Mouse (Mus musculus): Measurements from ENCODE around the gene Snx25.

Snx25 gene

DNA sequence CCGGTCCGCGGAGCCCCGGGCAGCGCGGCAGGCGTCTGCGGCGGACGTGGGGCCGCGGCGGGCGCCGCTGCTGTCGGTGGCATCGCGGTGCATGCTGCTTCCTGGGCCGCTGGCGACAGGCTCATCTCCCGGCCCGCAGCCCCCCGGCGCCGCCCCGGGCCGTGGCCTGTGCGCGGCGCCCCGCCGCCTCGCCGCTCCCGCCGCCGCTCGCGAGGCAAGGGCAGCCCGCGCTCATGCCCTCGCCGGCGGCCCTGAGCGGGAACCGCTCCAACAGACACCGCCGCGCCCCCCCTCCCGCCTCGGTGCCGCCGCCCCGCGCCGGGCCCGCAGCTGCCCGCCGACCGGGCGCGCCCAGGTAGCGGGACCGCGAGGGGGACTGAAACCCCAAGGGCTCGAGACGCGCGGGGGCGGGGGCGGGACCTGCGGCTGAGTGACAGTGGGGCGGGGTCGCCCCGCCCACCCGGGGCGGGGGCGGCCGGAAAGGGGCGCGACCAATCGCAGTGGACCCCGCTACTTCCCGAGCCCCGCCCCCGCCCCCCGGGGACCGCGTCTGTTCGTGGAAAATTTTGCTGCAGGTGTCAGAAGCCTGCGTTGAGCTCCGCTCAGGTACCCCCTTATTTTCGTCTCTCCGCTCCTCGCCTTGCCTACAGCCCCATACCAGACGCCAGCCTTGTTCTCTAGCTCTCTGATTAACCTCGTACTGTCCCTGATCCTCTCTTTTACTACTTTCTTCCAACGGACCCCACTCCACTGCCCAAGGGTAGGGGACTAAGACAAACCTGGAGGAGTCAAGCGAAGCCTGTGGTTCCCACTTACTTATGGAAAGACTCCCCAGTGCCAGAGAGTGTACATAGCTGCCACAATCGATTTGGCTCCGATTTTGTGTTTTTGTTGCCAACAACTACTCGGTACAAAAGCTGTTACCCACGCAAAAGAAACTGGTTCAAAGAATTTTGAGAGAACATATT, at the start of gene Snx25:
Gene Snx25 (minus strand): TSS at position 96 of the 968 bp plus-strand sequence.
- DNase-seq (ENCODE audit: low spot score), result peak; percentile 73

DNA sequence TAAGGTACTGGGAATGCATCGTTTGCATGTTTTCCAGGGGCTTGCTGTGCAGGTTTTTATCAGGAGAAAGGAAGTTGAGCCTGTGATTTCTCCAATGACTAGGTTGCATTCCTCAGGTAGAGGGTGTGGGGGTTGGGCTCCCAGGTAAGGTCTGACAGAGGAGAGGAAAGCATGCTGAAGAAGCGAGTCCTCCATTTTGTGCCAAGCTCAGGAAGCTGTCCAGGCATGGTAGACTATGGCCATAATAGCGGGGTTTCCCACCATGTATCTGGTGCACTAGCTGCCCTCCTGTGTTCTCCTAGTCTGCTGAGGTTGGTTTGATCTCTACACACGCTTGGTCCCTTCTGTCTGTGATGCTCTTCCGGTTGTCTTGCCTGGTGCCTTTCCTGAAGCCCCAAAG, 45.7 kb upstream of the Snx25 start:
- DNase-seq (ENCODE audit: low spot score), result no peak

DNA sequence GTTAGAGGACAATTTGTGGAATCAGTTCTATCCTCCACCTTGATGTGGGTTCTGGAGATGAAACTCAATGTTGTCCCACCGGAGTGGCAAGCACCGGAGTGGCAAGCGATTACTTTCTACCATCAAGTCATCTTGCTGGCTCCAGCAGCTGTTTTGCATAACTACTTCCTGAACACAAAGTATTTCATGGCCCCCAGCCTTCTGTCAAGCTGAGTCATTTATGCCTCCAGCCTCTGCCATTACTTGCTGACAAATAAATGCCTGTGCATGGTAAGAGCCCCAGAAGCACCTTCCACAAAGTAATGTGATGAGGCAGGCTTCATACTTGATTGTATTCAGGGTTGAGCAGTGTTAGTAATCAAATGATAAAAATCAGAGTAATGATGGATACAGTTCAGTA, 44.9 kb upstream of the Snx25 start:
- no peak for DNase-seq (ENCODE audit: low spot score)

DNA sequence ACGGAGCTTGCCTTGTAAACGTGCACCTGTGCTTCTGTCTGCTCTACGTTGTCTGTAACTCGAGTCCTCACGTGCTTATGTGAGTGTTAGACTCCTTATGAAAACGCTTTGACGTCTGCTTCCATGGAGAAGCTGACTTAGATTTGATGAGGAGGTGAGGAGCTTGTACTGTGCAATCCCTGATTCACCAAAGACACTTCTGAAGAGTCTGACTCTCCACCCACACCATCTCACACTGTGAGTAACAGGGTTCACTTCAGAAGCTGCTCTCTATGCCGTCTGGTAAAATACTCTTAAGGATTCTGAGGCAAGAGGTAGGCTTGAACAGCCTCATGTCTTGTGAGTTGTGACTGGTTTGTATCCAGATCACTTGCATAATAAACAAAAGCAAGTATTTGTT, 41.1 kb upstream of the Snx25 start:
- DNase-seq (ENCODE audit: low spot score), result no peak

DNA sequence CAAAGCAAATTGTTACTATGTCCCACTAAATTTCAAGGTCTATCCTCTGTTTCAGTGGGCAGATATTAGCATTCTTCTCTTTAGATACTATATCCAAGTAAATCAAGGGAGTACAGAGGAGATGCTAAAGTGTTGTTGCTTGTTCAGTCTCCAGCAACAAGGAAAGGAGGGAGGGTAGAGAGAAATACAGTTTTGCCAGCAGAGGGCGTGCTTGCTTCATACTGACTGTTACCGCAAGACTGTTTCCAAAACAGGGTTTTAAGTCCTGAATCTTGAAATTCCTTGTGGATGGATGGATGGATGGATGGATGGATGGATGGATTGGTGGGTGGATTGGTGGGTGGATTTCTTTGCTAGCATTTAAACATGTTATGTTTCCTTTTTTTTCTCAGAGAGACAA, 33.4 kb upstream of the Snx25 start:
- DNase-seq (ENCODE audit: low spot score), result peak; percentile 72

DNA sequence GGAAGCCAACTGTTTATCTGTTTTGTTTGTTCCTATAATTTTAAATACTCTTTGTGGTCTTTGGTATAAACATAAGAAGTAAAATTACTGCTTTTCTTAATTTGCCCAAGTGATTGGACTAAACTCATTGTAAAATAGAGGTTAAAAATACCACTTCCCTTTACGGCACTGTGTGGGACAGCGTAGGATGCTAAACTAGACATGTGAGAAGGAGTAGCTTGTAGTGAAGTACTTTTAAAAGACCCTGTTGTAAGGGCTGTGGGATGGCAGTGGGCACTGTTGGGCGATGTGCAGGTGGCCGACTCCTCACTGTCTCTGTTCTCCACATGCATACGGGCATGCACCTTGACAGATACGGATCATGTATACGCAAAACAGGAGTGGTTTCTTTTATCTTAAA, 28.2 kb upstream of the Snx25 start:
- DNase-seq (ENCODE audit: low spot score), result no peak

DNA sequence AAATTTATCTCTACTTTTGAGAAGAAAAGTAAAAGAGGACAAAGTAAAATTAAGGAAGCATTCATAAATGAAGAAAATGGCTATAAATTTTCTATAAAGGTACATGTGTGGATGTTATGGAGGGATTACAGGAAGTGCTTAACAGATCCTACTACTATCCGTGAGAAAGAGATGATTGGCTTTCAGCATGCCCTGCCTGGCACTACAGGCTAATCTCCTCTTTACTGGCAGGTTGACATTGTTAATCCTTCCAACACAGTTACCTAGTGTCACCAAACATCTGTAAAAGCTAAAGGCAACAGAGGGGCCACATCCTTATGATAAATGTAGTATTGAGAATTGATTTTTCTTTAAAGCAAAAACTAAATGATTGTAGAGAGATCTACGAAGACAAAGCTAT, 21.7 kb upstream of the Snx25 start:
- DNase-seq (ENCODE audit: low spot score), result no peak

DNA sequence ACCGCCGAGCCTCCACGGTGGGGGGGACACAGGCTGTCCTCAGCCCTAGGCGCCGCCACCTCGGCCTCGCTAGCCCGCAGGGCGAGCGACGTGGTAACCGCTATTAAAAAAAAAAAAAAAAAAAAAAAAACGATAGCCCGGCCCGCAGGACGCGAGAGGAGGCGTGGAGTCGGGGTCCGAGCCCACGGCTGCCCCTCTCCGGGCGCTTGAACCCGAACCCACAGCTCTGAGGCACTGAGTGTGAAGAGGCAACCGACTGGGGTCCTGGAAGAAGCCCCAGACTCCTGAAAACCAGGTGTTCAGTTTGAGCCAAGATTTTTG, 11.9 kb upstream of the Snx25 start:
- no peak for DNase-seq (ENCODE audit: low spot score)

DNA sequence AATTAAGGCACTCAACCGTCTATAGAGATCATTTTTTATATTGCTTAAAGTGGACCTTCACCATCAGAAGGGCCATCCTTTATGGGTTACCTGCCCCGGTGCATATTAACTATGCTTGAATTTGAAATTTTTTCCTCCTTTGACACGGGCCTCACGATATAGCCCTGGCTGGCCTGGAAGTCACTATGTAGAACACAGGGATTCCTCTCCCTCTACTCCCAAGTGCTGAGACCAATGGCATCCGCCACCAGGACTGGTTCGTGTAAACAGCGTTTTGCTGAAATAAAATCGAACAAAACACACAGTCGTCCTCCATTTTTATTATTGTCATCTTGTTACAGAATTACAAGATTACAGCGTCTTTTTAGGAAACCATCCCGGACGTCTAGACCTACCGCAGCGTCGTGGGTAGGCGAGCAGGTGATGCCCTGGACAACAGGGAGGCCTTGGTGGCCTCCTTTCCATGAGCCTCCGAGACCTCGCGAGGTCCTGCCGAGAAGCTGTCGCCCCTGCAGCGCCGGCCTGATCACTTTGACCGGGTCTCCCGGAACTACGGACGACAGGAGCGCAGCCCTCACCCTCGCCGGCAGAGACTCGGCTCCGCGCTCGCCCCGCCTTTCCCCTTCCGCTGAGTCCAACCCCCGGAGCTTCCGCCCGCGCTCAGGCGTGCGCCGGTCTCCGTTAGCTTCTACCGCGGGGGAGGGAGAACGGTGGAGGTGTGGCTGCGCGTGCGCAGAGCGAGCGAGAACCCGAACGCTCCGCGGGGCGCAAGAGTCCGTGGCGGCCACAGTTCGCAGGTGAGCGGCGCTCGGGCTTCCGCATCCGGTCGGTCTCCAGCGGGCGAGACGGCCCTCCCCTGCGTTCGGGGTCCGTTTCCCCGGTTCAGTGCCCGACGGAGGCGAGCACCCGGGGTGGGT, 11.3 kb upstream of the Snx25 start:
- DNase-seq (ENCODE audit: low spot score), result peak; percentile 94

DNA sequence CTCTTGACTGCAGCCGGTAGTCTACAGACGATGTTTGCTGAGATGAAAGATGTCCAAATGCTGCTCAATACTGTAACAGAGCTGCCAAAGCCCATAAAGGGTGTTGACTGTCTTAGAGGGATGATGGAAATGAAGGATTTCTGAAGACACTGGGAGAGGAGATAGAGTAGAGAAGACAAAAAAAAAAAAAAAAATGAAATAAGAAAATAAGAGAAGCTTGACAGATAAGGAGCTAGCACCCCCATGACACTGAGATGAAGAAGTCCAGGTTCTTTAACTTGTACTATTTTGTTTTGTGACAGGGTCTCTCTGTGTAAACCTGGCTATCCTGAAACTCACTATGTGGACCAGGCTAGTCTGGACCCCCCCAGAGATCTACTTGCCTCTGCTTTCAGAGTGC, 1.1 kb upstream of the Snx25 start:
- DNase-seq (ENCODE audit: low spot score), result no peak

DNA sequence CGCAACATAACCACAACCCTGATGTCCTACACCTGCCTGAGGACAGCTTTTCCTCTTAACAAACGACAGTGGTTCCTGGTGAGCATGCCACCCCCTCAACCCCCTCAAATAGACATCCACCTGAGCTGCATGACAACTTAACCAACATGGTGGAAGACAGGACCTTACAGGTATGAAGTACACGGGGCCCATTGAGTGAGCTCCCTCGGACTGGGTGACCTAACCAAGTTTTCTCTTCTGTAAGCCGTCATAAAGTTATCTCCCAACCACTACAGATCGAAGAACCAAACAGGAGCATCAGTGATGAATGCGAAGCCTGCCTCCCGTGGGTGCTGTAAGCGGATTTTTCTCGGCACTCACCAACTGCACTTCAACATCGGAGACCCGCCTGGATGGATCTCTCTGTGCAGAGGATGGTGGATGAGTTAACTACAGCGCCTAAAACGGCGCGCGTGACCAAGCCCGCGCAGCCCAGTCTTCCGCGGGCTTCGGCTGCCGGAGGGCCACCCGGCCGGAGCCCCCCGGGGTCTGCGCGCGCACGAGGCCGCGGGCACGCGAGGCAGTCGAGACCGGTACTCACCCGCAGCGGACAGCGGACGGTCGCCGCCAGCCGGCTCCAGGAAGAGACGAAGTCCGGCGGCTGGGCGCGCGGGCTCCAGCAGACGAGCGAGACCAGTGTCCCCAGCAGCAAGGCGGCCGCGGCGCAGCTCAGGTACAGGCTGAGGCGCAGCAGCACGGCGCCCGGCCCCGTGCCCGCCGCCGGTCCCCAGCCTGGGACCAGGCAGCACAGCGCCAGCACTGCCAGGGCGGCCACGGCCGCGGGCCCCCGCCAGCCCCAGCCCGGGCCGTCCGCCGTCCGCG, 527 bp downstream of the Snx25 start, which contains the start of gene Cfap97:
Gene Cfap97 (plus strand): TSS at position 570 of the 861 bp plus-strand sequence.
- DNase-seq (ENCODE audit: low spot score), result peak; percentile 35

DNA sequence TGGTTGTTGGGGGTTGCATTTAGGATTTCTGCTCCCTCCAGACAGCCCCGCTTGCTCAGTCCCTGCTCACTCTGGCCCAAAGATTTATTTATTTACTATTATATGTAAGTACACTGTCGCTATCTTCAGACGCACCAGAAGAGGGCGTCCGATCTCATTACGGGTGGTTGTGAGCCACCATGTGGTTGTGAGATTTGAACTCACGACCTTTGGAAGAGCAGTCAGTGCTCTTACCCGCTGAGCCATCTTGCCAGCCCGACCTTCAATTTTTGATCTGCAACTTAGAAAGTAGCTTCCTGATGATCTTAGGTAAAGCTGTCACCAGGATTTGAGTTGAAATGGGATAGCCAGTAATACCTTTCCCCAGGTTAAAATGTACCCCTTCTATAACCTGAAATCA, 2.2 kb downstream of the Snx25 start:
- no peak for DNase-seq (ENCODE audit: low spot score)

DNA sequence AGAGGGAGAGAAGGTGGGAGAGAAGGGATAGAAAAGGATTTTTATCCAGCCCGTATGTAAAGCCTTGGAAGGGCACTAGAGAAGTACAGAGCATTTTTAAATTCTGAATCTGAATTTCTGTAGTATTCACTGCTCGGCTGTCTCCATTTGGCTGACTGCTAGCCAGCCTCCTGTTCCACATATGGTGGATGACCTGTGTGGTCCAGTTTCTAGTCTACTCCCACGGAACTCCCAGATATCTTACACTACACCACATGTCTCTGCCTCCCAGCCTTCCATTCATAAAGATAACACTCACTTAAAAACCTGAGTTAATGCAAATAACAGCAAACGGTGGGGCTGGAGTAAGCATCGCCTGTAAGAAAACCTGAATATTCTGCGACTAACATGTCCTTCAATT, 2.7 kb downstream of the Snx25 start:
- DNase-seq (ENCODE audit: low spot score), result no peak

DNA sequence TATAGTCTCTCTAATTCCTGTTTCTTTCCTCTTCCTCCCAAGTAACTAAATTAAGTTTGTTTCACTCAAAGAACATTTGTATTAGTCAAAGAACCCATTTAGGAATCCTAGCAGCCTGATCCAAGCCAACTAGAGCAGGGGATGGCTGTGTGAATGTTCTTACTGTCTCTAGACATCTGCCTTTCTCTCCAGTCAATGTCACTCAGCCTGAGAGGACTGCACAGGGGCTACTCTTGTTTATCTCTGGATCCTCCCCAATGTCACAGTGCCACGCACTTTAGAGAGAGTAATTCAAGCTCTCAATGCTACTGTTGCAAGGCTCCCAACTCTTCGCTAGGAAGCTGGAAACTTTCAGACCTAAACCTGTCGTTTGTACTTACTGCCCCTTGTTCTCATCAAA, 5.8 kb downstream of the Snx25 start:
- peak; percentile 58 for DNase-seq (ENCODE audit: low spot score)

DNA sequence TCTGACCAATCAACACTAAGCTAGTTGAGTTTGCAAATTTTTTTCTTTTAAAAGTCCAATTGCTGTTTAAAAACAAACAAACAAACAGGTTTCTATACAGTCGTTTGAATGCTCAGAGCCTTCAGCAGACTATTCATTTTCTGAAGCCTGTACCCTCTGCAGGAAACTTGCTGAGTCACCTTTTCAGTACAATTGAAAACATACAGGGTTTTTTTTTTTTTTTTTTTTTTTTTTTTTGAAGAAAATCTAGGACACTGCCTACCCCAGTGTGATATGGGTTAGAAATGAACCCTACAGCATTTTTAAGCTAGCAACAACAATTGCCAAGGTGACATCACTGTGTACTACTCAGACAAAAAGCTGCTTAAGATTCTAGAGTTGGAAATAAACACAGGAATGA, 8.0 kb downstream of the Snx25 start:
- no peak for DNase-seq (ENCODE audit: low spot score)

DNA sequence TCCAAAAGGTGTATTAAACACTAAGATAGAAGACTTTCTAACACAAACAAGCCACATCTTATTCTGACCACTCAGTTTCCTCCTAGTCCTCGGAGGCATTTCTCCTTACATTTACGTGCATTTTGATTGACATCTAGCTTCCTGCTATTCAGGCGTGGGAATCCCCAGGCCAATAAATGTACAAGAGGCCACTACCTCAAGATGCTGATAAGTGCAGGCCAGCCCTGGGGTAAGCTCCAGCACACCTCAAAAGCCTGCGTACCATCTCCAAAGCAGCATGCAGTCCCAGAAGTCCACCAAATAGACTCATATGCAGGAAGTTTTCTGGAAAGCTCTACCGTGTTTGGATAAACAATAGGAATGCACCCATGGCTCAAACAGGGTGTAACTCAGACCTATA, 8.5 kb downstream of the Snx25 start:
- no peak for DNase-seq (ENCODE audit: low spot score)

DNA sequence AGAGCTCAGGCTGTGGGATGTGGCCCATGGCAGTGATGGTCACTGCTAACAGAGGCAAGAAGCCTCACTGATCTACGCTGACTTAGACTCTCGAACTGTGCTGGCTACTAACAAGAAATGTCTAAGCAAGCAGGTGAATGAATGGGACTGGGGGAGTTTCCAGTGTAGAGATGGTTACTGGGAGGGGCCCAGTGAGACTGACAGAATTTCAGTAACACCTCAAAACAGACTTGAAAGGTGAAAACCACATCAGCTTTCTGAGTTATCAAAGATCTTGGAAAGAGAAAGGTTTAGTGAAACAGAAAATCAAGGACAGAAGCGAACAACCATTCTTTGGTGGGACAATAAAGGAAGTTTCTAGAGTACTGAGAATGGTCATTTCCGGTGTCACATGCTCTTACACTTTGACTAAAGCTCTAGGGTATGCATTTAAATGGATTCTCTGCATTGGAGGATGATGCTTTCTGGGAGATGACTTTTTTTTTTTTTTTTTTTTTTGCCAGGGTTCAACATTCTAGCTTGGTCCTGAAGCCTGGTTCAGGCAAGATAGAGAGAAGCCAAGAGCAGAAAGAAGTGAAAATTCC, 9.4 kb downstream of the Snx25 start:
- DNase-seq (ENCODE audit: low spot score), result no peak

DNA sequence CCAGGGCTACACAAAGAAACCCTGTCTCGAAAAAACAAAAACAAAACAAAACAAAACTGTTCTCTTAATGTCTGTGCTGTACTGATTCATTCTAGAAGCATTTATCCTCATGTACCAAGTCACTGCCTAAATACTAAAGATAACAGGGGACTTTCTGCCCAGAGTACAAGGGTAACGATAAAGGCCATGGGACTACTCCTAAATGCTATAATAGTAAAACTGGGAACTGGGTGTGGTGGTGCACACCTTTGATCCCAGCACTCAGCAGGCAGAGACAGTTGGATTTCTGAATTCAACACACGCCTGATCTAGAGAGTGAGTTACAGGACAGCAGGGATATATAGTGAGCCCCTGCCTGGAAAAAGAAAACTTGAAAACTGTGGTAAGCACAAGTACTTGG, 10.3 kb downstream of the Snx25 start:
- no peak for DNase-seq (ENCODE audit: low spot score)

DNA sequence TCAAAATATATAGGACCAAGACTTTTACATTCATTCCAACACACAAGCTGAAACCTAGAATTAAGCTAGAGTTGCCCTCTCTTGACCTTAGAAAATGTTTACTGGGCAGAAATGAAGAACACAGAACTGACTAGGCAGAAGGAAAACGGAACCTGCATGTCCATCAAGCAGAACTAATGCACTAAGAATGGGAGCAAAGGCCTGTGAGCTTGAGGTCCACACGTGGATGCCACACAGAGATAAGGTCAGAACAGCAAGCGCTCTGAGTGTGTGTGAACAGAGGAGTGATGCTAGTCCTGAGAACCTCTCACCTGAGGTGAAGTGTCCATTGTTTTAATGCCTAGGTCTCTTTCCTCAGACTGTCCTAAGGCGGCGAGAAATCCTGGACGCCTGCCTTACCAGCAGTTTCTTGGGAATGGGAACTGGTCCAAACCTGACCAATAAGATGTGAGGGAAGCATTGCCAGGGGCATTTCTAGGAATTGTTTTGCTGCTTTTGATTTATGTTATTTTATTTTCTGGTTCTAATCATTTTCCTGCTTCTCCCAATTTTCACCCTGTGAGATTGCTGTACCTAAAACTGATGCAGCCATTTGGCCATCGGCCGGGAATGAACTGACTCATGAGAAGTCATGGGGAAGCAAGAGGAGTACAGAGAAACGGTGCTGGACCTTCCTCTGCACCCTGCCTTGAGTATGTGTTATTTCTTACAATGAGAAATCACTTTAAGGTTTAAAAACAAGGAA, 11.4 kb downstream of the Snx25 start:
- peak; percentile 48 for DNase-seq (ENCODE audit: low spot score)

DNA sequence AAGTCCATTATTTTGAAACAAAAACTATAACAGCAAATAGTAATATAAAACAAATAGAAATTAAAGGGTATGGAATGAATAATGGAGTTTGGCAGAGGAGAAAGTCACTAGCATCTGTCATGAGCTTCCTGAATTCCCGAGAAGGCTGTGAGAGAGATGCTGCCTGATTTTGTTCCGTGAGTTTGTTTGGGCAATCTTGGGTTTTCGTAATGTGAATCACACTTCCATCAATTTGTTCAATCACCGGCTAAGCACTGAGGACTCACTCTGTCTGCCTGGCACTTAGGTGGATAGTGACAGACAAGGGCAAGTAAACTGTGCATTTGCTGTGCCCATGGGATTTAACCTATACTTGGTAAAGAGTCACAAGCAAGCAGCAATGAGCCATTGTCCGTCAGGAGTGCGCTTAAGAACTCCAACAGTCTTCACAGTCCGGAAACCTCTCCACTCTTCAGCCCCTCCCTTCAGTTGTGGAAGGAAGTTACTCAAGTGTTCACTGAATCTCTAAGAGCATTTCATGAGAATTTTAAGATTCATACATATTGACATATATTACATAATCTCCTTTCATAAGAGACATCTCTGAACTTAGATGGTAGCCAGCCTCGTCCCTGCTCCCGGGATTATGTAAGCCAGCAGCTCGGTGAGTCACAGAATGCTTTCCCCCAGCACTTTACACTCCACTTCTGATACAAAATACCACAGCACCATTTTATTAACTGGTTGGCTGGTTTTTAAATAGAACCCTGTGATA, 13.9 kb downstream of the Snx25 start:
- no peak for DNase-seq (ENCODE audit: low spot score)
